Mouse (Mus musculus) kidney, embryonic 16.5 days (tissue): ENCODE measurements around the gene Rassf5. TPM values are rescaled to one million over a fixed set of nuclear protein-coding genes. Genes with fewer than 3 reads are reported as not detected.
"Not testable (repeated sequence)": the region's sequence is repeated elsewhere in the genome, so short reads cannot be mapped to it uniquely, and the experiment has no call there.

Experiments
- ATAC-seq: fragments of 200-750 bp; cut with Nextera tagmentation; 2 replicates; pipeline ENCODE4 v1.8.0; 2017; ENCODE audit warnings: moderate TSS enrichment; ENCODE audit not compliant: low FRiP score, low TSS enrichment
- H3K27ac ChIP-seq: fragments of 300-500 bp; sonication (generic); 2 replicates; pipeline ENCODE4 v1.5.1; 2014; ENCODE audit warnings: low read length
- H3K27me3 ChIP-seq: fragments of 300-500 bp; sonication (generic); 2 replicates; pipeline ENCODE4 v1.6.1; 2014; ENCODE audit warnings: low read length, control low read depth, mixed read lengths; ENCODE audit not compliant: insufficient read depth
- H3K36me3 ChIP-seq: fragments of 300-500 bp; sonication (generic); 2 replicates; pipeline ENCODE4 v1.6.1; 2014; ENCODE audit warnings: low read length, control low read depth, mixed read lengths; ENCODE audit not compliant: insufficient read depth
- H3K4me1 ChIP-seq: fragments of 300-500 bp; sonication (generic); 2 replicates; pipeline ENCODE4 v1.6.1; 2014; ENCODE audit warnings: low read length, control low read depth, mixed read lengths; ENCODE audit not compliant: insufficient read depth
- H3K4me2 ChIP-seq: fragments of 300-500 bp; sonication (generic); replicated peaks from 2 replicates; pipeline ENCODE4 v1.6.1; 2014; ENCODE audit warnings: low read depth, low read length
- H3K4me3 ChIP-seq: fragments of 300-500 bp; sonication (generic); 2 replicates; pipeline ENCODE4 v1.5.1; 2014; ENCODE audit warnings: mild to moderate bottlenecking, low read length
- H3K9ac ChIP-seq: fragments of 300-500 bp; sonication (generic); replicated peaks from 2 replicates; pipeline ENCODE4 v1.6.1; 2014; ENCODE audit warnings: low read length
- H3K9me3 ChIP-seq: fragments of 300-500 bp; sonication (generic); 2 replicates; pipeline ENCODE4 v1.6.1; 2016; ENCODE audit warnings: low read length, control low read depth
- WGBS: fragments of 180-500 bp; shearing (Covaris S2); extraction: QIAGEN DNeasy Blood & Tissue Kit; methylation state at CpG from one replicate; pipeline ENCODE4 v1.1.7; 2014; 5-methylcytosine and 5-hydroxymethylcytosine counted together
- polyA plus RNA-seq: library from polyadenylated mRNA; unstranded; fragments of >200 nt; fragmentation: Nextera tagmentation; extraction: Ambion mirVana; gene quantifications from 2 replicates; pipeline ENCODE4 v1.2.1, GENCODE M21; 2015

The Rassf5 gene
- polyA plus RNA-seq, 1 experiment from 2014 or later: 3.1 TPM

GRCm38 (mm10) chr1:131260309-131260656 lies 15.2 kb upstream of the Rassf5 start:
- no peak overlapping the region for H3K4me3 ChIP-seq
- no peaks in the 10 kb centered on the region for H3K4me1 ChIP-seq
- no peaks in the 10 kb centered on the region for H3K27me3 ChIP-seq
- no peaks in the 10 kb centered on the region for H3K9me3 ChIP-seq
- H3K36me3 ChIP-seq: 0 out of 2 replicates have a peak, but pooled peaks cover 2% of the 10 kb centered on the region
- no peak overlapping the region for H3K27ac ChIP-seq
- no peak for ATAC-seq
- H3K9ac ChIP-seq: no peak overlapping the region
- H3K4me2 ChIP-seq: no peak overlapping the region
- WGBS: 33% methylated on average over 10 of the region's 10 CpGs

- 81% methylated on average over 10 of the region's 10 CpGs for WGBS
- no peak overlapping the region for H3K9ac ChIP-seq
- H3K36me3 ChIP-seq: 0 out of 2 replicates have a peak, but pooled peaks cover 2% of the 10 kb centered on the region
- no peaks in the 10 kb centered on the region for H3K27me3 ChIP-seq
- ATAC-seq: no peak
- no peak overlapping the region for H3K4me3 ChIP-seq
- H3K9me3 ChIP-seq: no peaks in the 10 kb centered on the region
- H3K4me2 ChIP-seq: no peak overlapping the region
- no peak overlapping the region for H3K27ac ChIP-seq
- H3K4me1 ChIP-seq: no peaks in the 10 kb centered on the region
Observed at GRCm38 (mm10) chr1:131259632-131260308, 14.7 kb upstream of the Rassf5 start.

GRCm38 (mm10) chr1:131257288-131257687 lies 12.2 kb upstream of the Rassf5 start:
- Histone ChIP-seq H3K4me3 (no peak overlapping the region), H3K27me3 (no peaks in the 10 kb centered on the region), H3K9ac (no peak overlapping the region), H3K36me3 (0 out of 2 replicates have a peak, but pooled peaks cover 2% of the 10 kb centered on the region), H3K4me1 (no peaks in the 10 kb centered on the region), H3K9me3 (no peaks in the 10 kb centered on the region), H3K27ac (no peak overlapping the region), H3K4me2 (no peak overlapping the region)
- 86% methylated on average over 6 of the region's 6 CpGs for WGBS
- ATAC-seq: no peak

GRCm38 (mm10) chr1:131252516-131253250 lies 7.6 kb upstream of the Rassf5 start:
- not testable (repeated sequence) for H3K4me2 ChIP-seq, H3K36me3 ChIP-seq, H3K4me3 ChIP-seq, H3K9me3 ChIP-seq, ATAC-seq, H3K9ac ChIP-seq, H3K4me1 ChIP-seq, H3K27me3 ChIP-seq, H3K27ac ChIP-seq
- 82% methylated on average over 7 of the region's 7 CpGs for WGBS

- Histone ChIP-seq H3K4me3 (no peak overlapping the region; the same call in 1 of the 2 replicates), H3K9me3 (no peaks in the 10 kb centered on the region), H3K4me2 (peak overlapping the region; percentile 37; the same call in 1 of the 2 replicates), H3K27me3 (peaks cover 20% of the 10 kb centered on the region), H3K9ac (no peak overlapping the region; the same call in 1 of the 2 replicates), H3K27ac (no peak overlapping the region), H3K36me3 (no peaks in the 10 kb centered on the region), H3K4me1 (peaks cover 29% of the 10 kb centered on the region)
- ATAC-seq: no peak
- 9% methylated on average over 7 of the region's 7 CpGs for WGBS
Observed at GRCm38 (mm10) chr1:131246433-131247395, 1.7 kb upstream of the Rassf5 start.

GRCm38 (mm10) chr1:131245926-131246325 lies 868 bp upstream of the Rassf5 start:
- H3K9ac ChIP-seq: 0 out of 2 replicates have a peak overlapping the region, but pooled peaks have one; percentile 14
- 8% methylated on average over 9 of the region's 9 CpGs for WGBS
- no peak overlapping the region for H3K27ac ChIP-seq
- H3K36me3 ChIP-seq: no peaks in the 10 kb centered on the region
- peak overlapping the region; percentile 98 for H3K4me2 ChIP-seq
- H3K27me3 ChIP-seq: peaks cover 20% of the 10 kb centered on the region
- peak overlapping the region; percentile 73 for H3K4me3 ChIP-seq
- peak; percentile 50 for ATAC-seq
- H3K9me3 ChIP-seq: no peaks in the 10 kb centered on the region
- H3K4me1 ChIP-seq: peaks cover 29% of the 10 kb centered on the region

GRCm38 (mm10) chr1:131244536-131245088 lies 446 bp downstream of the Rassf5 start:
- Histone ChIP-seq H3K4me1 (peaks cover 31% of the 10 kb centered on the region), H3K9ac (peak overlapping the region; percentile 76), H3K36me3 (no peaks in the 10 kb centered on the region), H3K9me3 (no peaks in the 10 kb centered on the region), H3K4me3 (peak overlapping the region; percentile 73), H3K27me3 (peaks cover 20% of the 10 kb centered on the region), H3K4me2 (peak overlapping the region; percentile 98), H3K27ac (no peak overlapping the region)
- WGBS: under 1% methylated on average over 57 of the region's 57 CpGs
- ATAC-seq: peak; percentile 7; the same call in 1 of the 2 replicates

- peaks cover 20% of the 10 kb centered on the region for H3K27me3 ChIP-seq
- H3K9me3 ChIP-seq: no peaks in the 10 kb centered on the region
- peak overlapping the region; percentile 8; the same call in 1 of the 2 replicates for H3K4me2 ChIP-seq
- no peak for ATAC-seq
- no peak overlapping the region for H3K9ac ChIP-seq
- peaks cover 41% of the 10 kb centered on the region for H3K4me1 ChIP-seq
- 45% methylated on average over 6 of the region's 6 CpGs for WGBS
- H3K36me3 ChIP-seq: no peaks in the 10 kb centered on the region
- no peak overlapping the region for H3K4me3 ChIP-seq
- H3K27ac ChIP-seq: no peak overlapping the region
Observed at GRCm38 (mm10) chr1:131242956-131243355, 2.1 kb downstream of the Rassf5 start.

- H3K4me2 ChIP-seq: no peak overlapping the region
- no peaks in the 10 kb centered on the region for H3K9me3 ChIP-seq
- no peak overlapping the region for H3K27ac ChIP-seq
- peaks cover 20% of the 10 kb centered on the region for H3K27me3 ChIP-seq
- H3K36me3 ChIP-seq: no peaks in the 10 kb centered on the region
- peaks cover 34% of the 10 kb centered on the region for H3K4me1 ChIP-seq
- no peak for ATAC-seq
- H3K9ac ChIP-seq: 0 out of 2 replicates have a peak overlapping the region, but pooled peaks have one; percentile 6
- no peak overlapping the region for H3K4me3 ChIP-seq
- 66% methylated on average over 12 of the region's 12 CpGs for WGBS
Observed at GRCm38 (mm10) chr1:131239576-131240193, 5.4 kb downstream of the Rassf5 start.
